Mouse (Mus musculus) heart, embryonic 12.5 days (tissue): ENCODE measurements around the gene Ghitm. TPM values are rescaled to one million over a fixed set of nuclear protein-coding genes. Genes with fewer than 3 reads are reported as not detected.

ENCODE experiments used
- ATAC-seq: fragments of 200-750 bp; cut with Nextera tagmentation; 2 replicates; pipeline ENCODE4 v1.8.0; 2017; ENCODE audit warnings: moderate TSS enrichment, moderate library complexity; ENCODE audit not compliant: insufficient number of reproducible peaks, low FRiP score
- H3K27ac ChIP-seq: fragments of 300-500 bp; sonication (generic); 2 replicates; pipeline ENCODE4 v1.5.1; 2016; ENCODE audit warnings: mild to moderate bottlenecking, moderate library complexity; ENCODE audit not compliant: poor library complexity, severe bottlenecking
- H3K27me3 ChIP-seq: fragments of 300-500 bp; sonication (generic); replicated peaks from 2 replicates; pipeline ENCODE4 v1.6.1; 2016; ENCODE audit warnings: mild to moderate bottlenecking, moderate library complexity
- H3K36me3 ChIP-seq: fragments of 300-500 bp; sonication (generic); 2 replicates; pipeline ENCODE4 v1.6.1; 2016; ENCODE audit warnings: mild to moderate bottlenecking, moderate library complexity
- H3K4me1 ChIP-seq: fragments of 300-500 bp; sonication (generic); replicated peaks from 2 replicates; pipeline ENCODE4 v1.6.1; 2016; ENCODE audit warnings: mild to moderate bottlenecking
- H3K4me2 ChIP-seq: fragments of 300-500 bp; sonication (generic); 2 replicates; pipeline ENCODE4 v1.6.1; 2016; ENCODE audit warnings: mild to moderate bottlenecking, moderate library complexity
- H3K4me3 ChIP-seq: fragments of 300-500 bp; sonication (generic); 2 replicates; pipeline ENCODE4 v1.5.1; 2016; ENCODE audit warnings: mild to moderate bottlenecking
- H3K9ac ChIP-seq: fragments of 300-500 bp; sonication (generic); 2 replicates; pipeline ENCODE4 v1.6.1; 2016; ENCODE audit warnings: mild to moderate bottlenecking, moderate library complexity
- H3K9me3 ChIP-seq: fragments of 300-500 bp; sonication (generic); replicated peaks from 2 replicates; pipeline ENCODE4 v1.6.1; 2016; ENCODE audit warnings: mild to moderate bottlenecking, moderate library complexity
- WGBS: fragments of 180-500 bp; shearing (Covaris S2); methylation state at CpG from one replicate; pipeline ENCODE4 v1.1.7; 2016; 5-methylcytosine and 5-hydroxymethylcytosine counted together
- polyA plus RNA-seq: library from polyadenylated mRNA; unstranded; fragments of >200 nt; fragmentation: Nextera tagmentation; extraction: Ambion mirVana; gene quantifications from 2 replicates; pipeline ENCODE4 v1.2.1, GENCODE M21; 2016

The Ghitm gene
- polyA plus RNA-seq, 1 experiment from 2014 or later = 366 TPM

DNA sequence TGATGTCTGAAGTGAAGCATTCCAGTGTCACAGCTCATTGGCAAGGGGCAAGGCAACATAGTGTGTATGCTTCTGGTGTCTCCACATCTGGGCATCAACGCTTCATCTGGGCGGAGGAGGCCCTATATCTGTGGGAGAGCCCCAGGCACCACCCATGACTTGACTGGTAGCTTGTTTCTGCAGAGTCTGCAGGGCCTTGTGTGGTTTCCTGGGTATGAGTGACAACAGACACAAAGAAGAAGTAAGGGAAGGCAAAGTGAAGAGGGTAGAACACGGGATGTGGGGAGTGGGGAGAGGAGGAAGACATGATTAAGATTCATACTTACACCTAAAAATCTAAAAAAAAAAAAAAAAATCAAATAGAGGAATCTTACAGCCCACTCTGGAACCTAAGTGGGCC is 32.6 kb downstream of the Ghitm start:
- Histone ChIP-seq H3K36me3 (no peaks in the 10 kb centered on the region), H3K9me3 (no peaks in the 10 kb centered on the region), H3K4me3 (no peak overlapping the region), H3K27me3 (peaks cover 39% of the 10 kb centered on the region), H3K27ac (no peak overlapping the region), H3K4me1 (peaks cover 37% of the 10 kb centered on the region), H3K9ac (no peak overlapping the region), H3K4me2 (no peak overlapping the region)
- ATAC-seq = no peak
- 81% methylated on average over 3 of the region's 3 CpGs for WGBS

DNA sequence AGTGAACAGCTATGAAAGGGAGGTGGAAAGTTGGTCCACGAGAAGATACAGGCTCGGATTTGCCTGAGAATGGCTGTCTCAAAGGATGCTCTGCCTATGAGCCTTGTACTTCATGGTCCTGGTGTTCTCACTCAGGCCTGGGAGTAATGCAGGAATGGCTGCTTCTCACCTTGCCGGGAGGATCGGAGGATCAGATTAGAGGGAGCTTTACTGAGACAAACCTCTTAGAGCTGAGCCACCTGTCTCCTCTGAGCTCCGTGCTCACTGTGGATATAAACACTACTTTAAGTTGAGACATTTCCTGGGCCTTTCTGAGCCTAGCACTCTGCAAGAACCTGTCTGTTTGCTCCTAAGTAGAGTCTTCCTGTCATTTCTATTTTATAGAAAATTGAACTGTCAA is 33.5 kb downstream of the Ghitm start:
- no peaks in the 10 kb centered on the region for H3K36me3 ChIP-seq
- H3K4me2 ChIP-seq = no peak overlapping the region
- H3K9me3 ChIP-seq = no peaks in the 10 kb centered on the region
- H3K27me3 ChIP-seq = peaks cover 49% of the 10 kb centered on the region
- ATAC-seq = no peak
- peaks cover 36% of the 10 kb centered on the region for H3K4me1 ChIP-seq
- no peak overlapping the region for H3K27ac ChIP-seq
- no peak overlapping the region for H3K9ac ChIP-seq
- H3K4me3 ChIP-seq = no peak overlapping the region
- 62% methylated on average over 5 of the region's 5 CpGs for WGBS

DNA sequence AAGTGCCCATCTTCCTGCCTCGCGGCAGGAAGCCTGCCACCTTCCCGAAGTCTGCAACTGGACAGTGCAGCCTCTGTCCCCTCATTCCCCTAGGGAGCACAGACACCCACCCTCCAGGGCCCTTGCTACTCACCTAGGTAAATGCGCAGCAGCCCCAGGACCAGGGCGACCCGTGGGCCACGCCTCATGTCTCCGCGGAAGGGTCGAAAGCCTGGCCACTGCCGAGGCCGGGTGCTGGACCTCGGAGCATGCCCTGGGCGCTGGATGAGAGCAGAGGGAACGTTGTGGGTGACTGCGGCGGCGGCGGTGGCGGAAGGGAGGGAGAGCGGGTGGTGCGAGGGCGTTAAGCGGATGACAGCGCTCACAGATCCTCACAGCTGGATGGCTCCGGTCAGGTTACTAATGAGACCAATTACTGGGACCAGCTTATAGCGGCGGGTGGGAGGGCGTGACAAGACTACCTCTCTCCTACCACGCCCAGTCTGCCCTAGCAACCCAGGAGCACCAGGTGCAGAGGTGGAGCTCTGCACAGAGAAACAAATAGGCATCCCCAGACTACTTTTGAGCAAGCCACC is 37.0 kb downstream of the Ghitm start, which contains the start of gene Cdhr1:
Gene Cdhr1, minus strand, starts transcription at position 392 of the 575 bp plus-strand sequence.
- ATAC-seq = no peak
- Histone ChIP-seq H3K27ac (no peak within 1 kb of the TSS), H3K4me1 (peaks cover 15% of the 10 kb centered on the region; the same call in 1 of the 2 replicates), H3K9ac (peak within 1 kb of the TSS; percentile 43; the same call in 1 of the 2 replicates), H3K36me3 (no peaks in the 10 kb centered on the region), H3K4me2 (peak within 1 kb of the TSS; percentile 82), H3K9me3 (no peaks in the 10 kb centered on the region), H3K27me3 (peaks cover 69% of the 10 kb centered on the region), H3K4me3 (peak within 1 kb of the TSS; percentile 46)
- WGBS = under 1% methylated on average over 30 of the region's 30 CpGs

DNA sequence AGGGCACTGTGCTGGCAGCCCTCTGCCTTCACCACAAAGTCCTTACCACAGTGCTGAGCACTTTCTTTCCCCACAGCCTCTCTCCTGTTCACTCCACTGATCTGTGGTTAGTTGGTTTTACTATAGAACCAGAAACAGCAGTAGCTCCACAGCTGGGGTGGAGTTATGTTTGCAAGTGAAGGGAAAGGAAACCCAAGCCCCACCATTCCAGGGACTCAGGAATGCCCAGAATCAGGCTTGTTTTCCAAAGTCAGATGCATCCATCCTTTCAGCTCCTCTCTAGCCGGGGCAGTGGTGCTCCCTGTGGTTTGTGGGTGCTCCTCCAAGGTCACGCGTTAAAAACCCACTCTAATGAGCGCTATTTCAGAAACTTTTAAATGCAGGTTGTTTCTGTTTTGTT is 39.5 kb downstream of the Ghitm start:
- H3K9me3 ChIP-seq = no peaks in the 10 kb centered on the region
- H3K9ac ChIP-seq = no peak overlapping the region
- H3K27me3 ChIP-seq = peaks cover 58% of the 10 kb centered on the region
- no peak overlapping the region for H3K4me3 ChIP-seq
- peaks cover 15% of the 10 kb centered on the region; the same call in 1 of the 2 replicates for H3K4me1 ChIP-seq
- no peaks in the 10 kb centered on the region for H3K36me3 ChIP-seq
- WGBS = 73% methylated on average over 4 of the region's 4 CpGs
- H3K27ac ChIP-seq = no peak overlapping the region
- H3K4me2 ChIP-seq = no peak overlapping the region
- ATAC-seq = no peak

DNA sequence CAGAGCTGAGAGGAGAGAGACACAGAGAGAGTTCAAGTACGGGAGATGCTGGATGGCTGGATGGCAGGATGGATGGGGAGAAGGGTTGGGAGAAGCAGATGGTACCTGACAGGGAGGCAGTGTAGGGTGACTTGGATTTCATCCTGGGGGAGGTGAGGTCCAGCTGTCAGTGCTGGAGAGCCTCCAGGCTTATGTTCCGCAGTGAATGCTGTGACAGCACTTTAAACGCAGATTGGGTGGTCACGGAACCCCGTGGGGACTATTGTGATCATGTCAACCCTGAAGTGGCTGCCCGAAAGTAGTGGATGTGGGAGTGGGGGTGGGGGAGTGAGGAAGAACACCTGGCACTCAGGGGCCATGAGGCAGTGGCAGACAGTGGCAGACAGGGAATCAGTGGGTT is 40.6 kb downstream of the Ghitm start:
- Histone ChIP-seq H3K4me1 (peaks cover 15% of the 10 kb centered on the region; the same call in 1 of the 2 replicates), H3K9ac (no peak overlapping the region), H3K27ac (no peak overlapping the region), H3K9me3 (no peaks in the 10 kb centered on the region), H3K27me3 (peaks cover 49% of the 10 kb centered on the region), H3K4me3 (no peak overlapping the region), H3K4me2 (no peak overlapping the region), H3K36me3 (no peaks in the 10 kb centered on the region)
- ATAC-seq = no peak
- WGBS = 68% methylated on average over 6 of the region's 6 CpGs

DNA sequence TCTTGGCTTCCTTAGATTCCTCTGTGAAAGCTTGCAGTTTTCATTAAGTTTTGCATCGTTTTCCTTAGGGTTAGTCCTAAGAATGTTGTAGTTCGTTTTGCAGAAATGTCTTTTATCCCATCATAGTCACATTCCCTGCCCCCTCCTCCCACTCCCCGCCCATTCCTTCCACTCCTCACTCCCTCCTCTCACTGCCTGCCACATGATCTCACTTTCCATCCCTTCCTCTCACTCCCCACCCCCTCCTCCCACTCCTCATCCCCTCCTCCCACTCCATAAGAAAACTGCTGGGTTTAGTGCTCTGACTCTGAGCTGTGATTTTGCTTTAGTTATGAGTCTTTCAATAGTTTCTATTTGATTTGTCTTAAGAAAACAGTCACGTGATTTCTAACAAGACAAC is 51.3 kb downstream of the Ghitm start:
- Histone ChIP-seq H3K9ac (no peak overlapping the region), H3K27ac (no peak overlapping the region), H3K4me3 (no peak overlapping the region), H3K27me3 (no peaks in the 10 kb centered on the region), H3K4me2 (no peak overlapping the region), H3K9me3 (no peaks in the 10 kb centered on the region), H3K36me3 (no peaks in the 10 kb centered on the region), H3K4me1 (no peaks in the 10 kb centered on the region)
- no peak for ATAC-seq
- WGBS = 29% methylated on average over 4 of the region's 4 CpGs

DNA sequence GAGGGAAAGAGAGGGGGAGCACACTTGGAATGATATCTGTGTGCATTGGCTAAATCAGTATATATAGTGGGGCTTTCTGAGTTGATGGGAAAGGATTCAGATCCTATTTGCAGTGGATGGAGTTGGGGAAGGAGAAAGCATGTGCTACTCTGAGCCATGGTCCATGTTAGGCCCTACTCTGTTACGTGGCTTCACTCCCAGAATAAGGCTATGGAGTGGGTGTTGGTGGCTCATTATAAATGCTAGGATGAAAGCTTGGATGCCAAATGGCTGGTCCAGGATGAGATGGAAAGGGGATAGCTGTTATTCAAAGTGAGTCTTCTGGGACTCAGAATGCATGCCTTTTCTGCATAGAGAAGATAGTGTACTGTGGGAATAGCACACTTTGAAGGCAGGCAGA is 54.3 kb downstream of the Ghitm start:
- no peaks in the 10 kb centered on the region for H3K4me1 ChIP-seq
- no peaks in the 10 kb centered on the region for H3K36me3 ChIP-seq
- no peak for ATAC-seq
- no peaks in the 10 kb centered on the region for H3K27me3 ChIP-seq
- H3K9me3 ChIP-seq = no peaks in the 10 kb centered on the region
- H3K4me3 ChIP-seq = no peak overlapping the region
- no peak overlapping the region for H3K4me2 ChIP-seq
- H3K27ac ChIP-seq = no peak overlapping the region
- 75% methylated on average over 1 of the region's 1 CpGs for WGBS
- H3K9ac ChIP-seq = no peak overlapping the region

Other genes with a start within 250 kb of the Ghitm start
- gene Ccser2, start 166.5 kb downstream of the Ghitm start, polyA plus RNA-seq = 43.4 and 47.8 TPM in 2 replicates
- not detected in 2 replicates for gene Rgr, start 86.3 kb downstream of the Ghitm start, polyA plus RNA-seq
- not detected in 2 replicates for gene Lrit1, start 80.4 kb downstream of the Ghitm start, polyA plus RNA-seq
- gene Lrit2, start 67.3 kb downstream of the Ghitm start, polyA plus RNA-seq = not detected in 2 replicates
- 0.14 and 0.20 TPM in 2 replicates for gene Cdhr1, start 36.9 kb downstream of the Ghitm start, polyA plus RNA-seq
- gene 2610528A11Rik, start 21.2 kb downstream of the Ghitm start, polyA plus RNA-seq = 0.96 and 1.8 TPM in 2 replicates